Mouse (Mus musculus): ENCODE data around the gene Ktn1. TPM values are rescaled to one million over a fixed set of nuclear protein-coding genes. Genes with fewer than 3 reads are reported as not detected.

Gene Ktn1
- polyA plus RNA-seq, 1 experiment: 77.8 TPM

DNA sequence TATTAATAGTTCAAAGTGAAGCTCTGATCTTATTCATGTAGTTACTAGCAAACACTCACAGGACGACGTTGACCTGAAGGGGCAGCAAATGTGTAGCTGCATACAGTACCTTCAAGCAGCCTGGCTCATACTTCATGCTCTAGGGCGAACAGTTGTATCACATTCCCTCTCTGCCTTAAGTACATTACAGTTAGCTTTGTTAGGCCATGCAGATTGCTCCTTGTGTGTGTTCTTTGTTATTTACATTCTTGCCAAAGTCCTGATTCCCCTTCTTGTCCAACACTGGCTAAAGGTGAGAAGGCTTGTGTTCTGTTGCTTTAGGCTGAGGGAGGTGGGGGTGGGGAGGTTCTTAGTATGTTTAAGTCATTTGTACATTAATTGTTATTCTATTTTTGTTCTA is 61.3 kb downstream of the Ktn1 start:
- WGBS: 62% methylated on average over 3 of the region's 3 CpGs
- TF ChIP-seq POLR2A (IDR thresholded peaks at IDR 0.05; ENCODE audit: insufficient read depth, low read depth, low read length): no peak
- no peak for TF ChIP-seq CTCF (IDR thresholded peaks at IDR 0.05; ENCODE audit: insufficient read depth, low read depth, low read length)

DNA sequence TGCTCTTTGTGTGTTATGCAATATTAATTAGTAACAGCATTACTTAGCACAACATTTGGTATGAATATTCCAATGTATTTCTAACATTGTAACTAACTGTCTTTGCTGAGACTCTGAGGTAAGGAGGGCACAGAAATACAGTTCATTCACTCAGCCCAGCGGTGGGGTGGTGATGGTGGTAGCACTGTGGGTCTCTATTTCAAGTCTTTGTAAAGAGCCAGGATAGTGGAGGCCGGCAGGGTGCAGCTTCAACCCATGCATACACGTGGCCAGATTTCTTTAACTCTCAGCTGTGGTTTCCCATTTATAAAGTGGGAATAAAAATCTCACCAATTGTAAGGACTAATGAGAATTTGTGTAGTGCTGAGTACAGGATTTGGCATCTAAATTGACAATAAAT is 67.5 kb downstream of the Ktn1 start:
- TF ChIP-seq CTCF (IDR thresholded peaks at IDR 0.05; ENCODE audit: insufficient read depth, low read depth, low read length) (no peak), POLR2A (IDR thresholded peaks at IDR 0.05; ENCODE audit: insufficient read depth, low read depth, low read length) (no peak)
- H3K4me3 ChIP-seq (ENCODE audit: insufficient read depth, low read depth, low read length): no peak overlapping the region
- H3K4me1 ChIP-seq (ENCODE audit: control insufficient read depth, insufficient read depth, low read length): no peaks in the 10 kb centered on the region
- 39% methylated on average over 3 of the region's 3 CpGs for WGBS
- H3K27ac ChIP-seq (ENCODE audit: insufficient read depth, low read depth, low read length): no peak overlapping the region

More for the DNA sequence above, 61.3 kb downstream of the Ktn1 start:
- no peak overlapping the region for H3K27ac ChIP-seq (ENCODE audit: insufficient read depth, low read depth, low read length)
- H3K4me3 ChIP-seq (ENCODE audit: insufficient read depth, low read depth, low read length): no peak overlapping the region
- H3K4me1 ChIP-seq (ENCODE audit: control insufficient read depth, insufficient read depth, low read length): no peaks in the 10 kb centered on the region

DNA sequence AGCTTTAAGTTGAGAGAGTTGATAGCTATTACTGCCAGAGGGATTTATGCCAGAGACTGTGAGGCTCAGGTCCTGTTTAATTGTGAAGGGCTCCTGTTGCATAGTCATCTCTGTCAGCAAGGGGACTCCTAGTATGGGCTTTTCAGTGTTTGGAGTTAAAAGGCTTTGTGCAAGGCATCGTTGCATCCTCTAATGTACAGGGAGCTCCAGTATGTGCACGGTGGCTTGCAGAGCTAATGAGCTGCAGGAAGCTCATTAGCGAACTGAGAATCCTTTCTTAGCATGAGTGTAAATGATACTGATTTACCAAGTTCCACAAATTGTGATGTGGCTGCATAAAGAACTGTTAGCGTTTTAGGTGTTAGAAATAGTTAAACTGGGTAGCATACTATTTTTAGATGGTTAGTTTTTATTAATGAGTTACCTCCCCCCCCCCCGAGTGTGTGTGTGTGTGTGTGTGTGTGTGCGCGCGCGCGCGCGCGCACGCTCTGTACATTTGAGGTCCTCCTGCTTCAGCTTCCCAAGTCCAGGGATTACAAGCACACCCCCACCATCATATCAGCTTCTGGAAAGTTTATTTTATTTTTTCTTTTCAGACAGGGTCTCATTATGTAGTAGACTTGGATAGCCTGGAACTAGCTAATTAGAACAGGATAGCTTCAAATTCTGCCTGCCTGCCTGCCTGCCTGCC is 69.8 kb downstream of the Ktn1 start:
- Histone ChIP-seq H3K27ac (ENCODE audit: insufficient read depth, low read depth, low read length) (no peak overlapping the region), H3K4me3 (ENCODE audit: insufficient read depth, low read depth, low read length) (no peak overlapping the region), H3K4me1 (ENCODE audit: control insufficient read depth, insufficient read depth, low read length) (no peaks in the 10 kb centered on the region)
- no peak for TF ChIP-seq POLR2A (IDR thresholded peaks at IDR 0.05; ENCODE audit: insufficient read depth, low read depth, low read length)
- no peak for TF ChIP-seq CTCF (IDR thresholded peaks at IDR 0.05; ENCODE audit: insufficient read depth, low read depth, low read length)
- WGBS: 69% methylated on average over 14 of the region's 14 CpGs

DNA sequence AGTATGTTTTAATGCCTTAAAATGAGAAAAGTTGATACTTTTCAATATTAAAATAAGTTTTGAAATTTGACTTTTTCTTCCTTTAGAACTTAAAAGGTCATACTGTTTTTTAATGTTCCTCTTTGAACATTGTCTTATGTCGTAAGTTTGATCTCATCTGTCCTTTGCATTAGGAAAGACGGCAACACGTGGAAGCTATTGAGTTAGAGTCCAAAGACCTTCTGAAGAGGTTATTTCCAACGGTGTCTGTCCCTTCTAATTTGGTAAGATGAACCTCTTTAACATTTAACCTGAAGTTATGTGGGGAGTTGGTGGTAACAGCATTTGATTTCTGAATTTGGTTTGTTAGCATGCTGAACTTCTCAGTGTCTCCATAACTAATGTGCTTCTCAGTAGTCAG is 71.8 kb downstream of the Ktn1 start:
- TF ChIP-seq POLR2A (IDR thresholded peaks at IDR 0.05; ENCODE audit: insufficient read depth, low read depth, low read length): no peak
- no peak for TF ChIP-seq CTCF (IDR thresholded peaks at IDR 0.05; ENCODE audit: insufficient read depth, low read depth, low read length)
- Histone ChIP-seq H3K4me1 (ENCODE audit: control insufficient read depth, insufficient read depth, low read length) (no peaks in the 10 kb centered on the region), H3K4me3 (ENCODE audit: insufficient read depth, low read depth, low read length) (no peak overlapping the region), H3K27ac (ENCODE audit: insufficient read depth, low read depth, low read length) (no peak overlapping the region)
- WGBS: 96% methylated on average over 4 of the region's 4 CpGs

DNA sequence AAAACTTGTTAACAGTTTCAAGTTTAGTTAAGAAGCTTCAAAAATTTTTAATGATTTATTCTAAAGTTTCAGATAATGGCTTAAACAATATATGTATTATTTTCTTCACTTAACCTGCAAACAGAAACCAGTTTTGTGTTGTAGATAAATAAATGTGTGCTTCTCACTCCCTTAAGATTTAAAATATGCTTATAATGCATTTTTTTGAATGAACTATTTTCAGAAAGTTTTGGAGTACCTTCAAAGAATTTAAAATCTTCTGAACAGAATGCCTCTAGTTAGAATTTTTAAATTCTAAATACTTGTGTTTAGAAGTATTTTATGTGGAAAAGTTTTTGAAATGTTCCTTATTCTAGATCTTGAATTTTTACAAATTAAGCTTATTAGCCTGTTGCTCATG is 74.8 kb downstream of the Ktn1 start:
- Histone ChIP-seq H3K4me3 (ENCODE audit: insufficient read depth, low read depth, low read length) (no peak overlapping the region), H3K27ac (ENCODE audit: insufficient read depth, low read depth, low read length) (no peak overlapping the region), H3K4me1 (ENCODE audit: control insufficient read depth, insufficient read depth, low read length) (no peaks in the 10 kb centered on the region)
- TF ChIP-seq CTCF (IDR thresholded peaks at IDR 0.05; ENCODE audit: insufficient read depth, low read depth, low read length): no peak
- no peak for TF ChIP-seq POLR2A (IDR thresholded peaks at IDR 0.05; ENCODE audit: insufficient read depth, low read depth, low read length)

DNA sequence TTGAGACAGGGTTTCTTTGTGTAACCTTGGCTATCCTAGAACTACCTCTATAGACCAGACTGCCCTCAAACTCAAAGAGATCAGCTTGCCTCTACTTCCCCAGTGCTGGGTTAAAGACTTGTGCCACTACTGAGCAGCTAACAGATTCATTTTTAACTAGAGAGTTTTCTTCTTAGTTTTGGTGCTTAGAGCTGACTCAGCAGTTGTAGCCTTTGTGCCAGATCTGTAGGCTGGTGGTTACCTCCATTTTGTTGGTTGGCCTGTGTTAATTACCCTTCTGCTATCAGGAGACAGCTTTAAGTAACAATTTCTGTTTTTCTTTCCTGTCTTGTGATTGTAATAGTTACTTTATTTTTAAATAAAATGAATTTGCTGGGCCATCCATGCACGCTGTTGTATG is 80.3 kb downstream of the Ktn1 start:
- TF ChIP-seq CTCF (IDR thresholded peaks at IDR 0.05; ENCODE audit: insufficient read depth, low read depth, low read length) (no peak), POLR2A (IDR thresholded peaks at IDR 0.05; ENCODE audit: insufficient read depth, low read depth, low read length) (no peak)
- Histone ChIP-seq H3K4me3 (ENCODE audit: insufficient read depth, low read depth, low read length) (no peak overlapping the region), H3K4me1 (ENCODE audit: control insufficient read depth, insufficient read depth, low read length) (no peaks in the 10 kb centered on the region), H3K27ac (ENCODE audit: insufficient read depth, low read depth, low read length) (no peak overlapping the region)
- 100% methylated on average over 1 of the region's 1 CpGs for WGBS

DNA sequence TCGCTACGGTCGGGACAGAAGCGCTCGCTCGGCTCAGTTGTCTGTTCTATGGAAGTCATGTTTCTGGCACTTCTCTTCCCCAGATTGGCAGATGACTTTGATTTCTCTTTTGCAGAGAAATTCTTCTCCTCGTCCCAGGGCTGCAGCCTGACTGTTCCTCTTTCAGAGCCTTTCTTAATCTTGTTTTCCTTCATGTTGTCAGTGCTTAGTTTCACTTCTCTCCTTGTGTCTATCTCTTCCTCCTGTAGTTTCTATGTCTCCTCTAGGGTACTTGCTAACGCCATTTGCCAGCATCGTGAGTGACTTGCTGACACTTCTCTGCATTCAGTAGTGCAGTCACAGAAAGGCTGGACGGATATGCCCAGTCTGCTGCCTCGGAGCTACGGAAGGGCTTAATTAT is 87.1 kb downstream of the Ktn1 start:
- Histone ChIP-seq H3K4me3 (ENCODE audit: insufficient read depth, low read depth, low read length) (no peak overlapping the region), H3K4me1 (ENCODE audit: control insufficient read depth, insufficient read depth, low read length) (no peaks in the 10 kb centered on the region), H3K27ac (ENCODE audit: insufficient read depth, low read depth, low read length) (no peak overlapping the region)
- WGBS: 79% methylated on average over 12 of the region's 12 CpGs
- TF ChIP-seq POLR2A (IDR thresholded peaks at IDR 0.05; ENCODE audit: insufficient read depth, low read depth, low read length): no peak
- no peak for TF ChIP-seq CTCF (IDR thresholded peaks at IDR 0.05; ENCODE audit: insufficient read depth, low read depth, low read length)

DNA sequence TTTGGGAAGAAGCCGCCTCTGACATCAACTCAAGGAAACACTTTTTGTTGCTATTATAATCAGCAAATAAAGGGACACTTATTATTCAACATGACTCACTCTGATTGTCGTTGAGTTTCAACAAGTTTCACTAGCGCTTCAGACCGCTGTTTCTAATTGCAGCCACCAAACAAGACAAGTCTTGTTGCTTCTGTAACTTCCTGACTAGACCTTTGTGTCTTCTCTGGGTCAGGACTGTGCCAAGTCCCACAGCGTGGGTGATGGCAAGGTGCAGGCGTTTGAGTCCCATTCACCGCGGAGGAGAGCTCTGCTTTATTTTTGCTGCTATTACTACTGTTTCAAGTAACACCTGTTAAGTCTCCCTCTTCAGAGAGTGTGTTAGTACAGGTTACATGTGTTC is 88.2 kb downstream of the Ktn1 start:
- Histone ChIP-seq H3K27ac (ENCODE audit: insufficient read depth, low read depth, low read length) (no peak overlapping the region), H3K4me1 (ENCODE audit: control insufficient read depth, insufficient read depth, low read length) (no peaks in the 10 kb centered on the region), H3K4me3 (ENCODE audit: insufficient read depth, low read depth, low read length) (no peak overlapping the region)
- TF ChIP-seq POLR2A (IDR thresholded peaks at IDR 0.05; ENCODE audit: insufficient read depth, low read depth, low read length): no peak
- no peak for TF ChIP-seq CTCF (IDR thresholded peaks at IDR 0.05; ENCODE audit: insufficient read depth, low read depth, low read length)
- 30% methylated on average over 8 of the region's 8 CpGs for WGBS

DNA sequence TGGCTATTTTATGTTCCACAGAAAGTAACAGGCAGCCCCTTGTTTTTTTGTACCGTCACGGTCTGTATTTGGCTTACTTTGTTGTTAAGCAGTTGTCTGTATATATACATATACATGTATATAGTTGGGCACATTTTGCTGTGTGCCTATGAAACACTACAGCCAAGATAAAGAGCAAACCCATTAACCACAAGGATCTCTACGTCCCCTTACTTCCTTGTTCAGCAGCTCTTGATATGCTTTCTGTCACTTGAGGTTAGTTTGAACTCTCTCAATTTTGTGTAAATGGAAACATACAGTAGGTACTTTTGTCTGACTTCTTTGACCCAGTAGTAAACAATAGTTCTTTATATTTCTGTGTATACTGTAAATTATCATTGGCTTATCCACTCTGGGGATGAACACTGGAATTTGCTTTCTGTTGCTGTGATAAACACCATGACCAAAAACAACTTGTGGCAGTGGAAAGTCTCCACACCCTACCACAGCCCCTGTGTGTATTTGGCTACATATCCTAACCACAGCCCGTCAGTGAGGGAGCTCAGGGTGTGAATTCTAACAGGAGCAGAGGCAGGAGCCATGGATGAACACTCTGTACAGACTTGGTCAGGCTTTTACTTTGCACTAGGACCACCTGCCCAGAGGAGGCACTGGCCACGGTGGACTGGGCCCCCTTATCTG is 92.2 kb downstream of the Ktn1 start:
- Histone ChIP-seq H3K27ac (ENCODE audit: insufficient read depth, low read depth, low read length) (no peak overlapping the region), H3K4me3 (ENCODE audit: insufficient read depth, low read depth, low read length) (no peak overlapping the region), H3K4me1 (ENCODE audit: control insufficient read depth, insufficient read depth, low read length) (peaks cover 5% of the 10 kb centered on the region)
- no peak for TF ChIP-seq CTCF (IDR thresholded peaks at IDR 0.05; ENCODE audit: insufficient read depth, low read depth, low read length)
- TF ChIP-seq POLR2A (IDR thresholded peaks at IDR 0.05; ENCODE audit: insufficient read depth, low read depth, low read length): no peak
- WGBS: 94% methylated on average over 5 of the region's 5 CpGs
